Mouse (Mus musculus): ENCODE data around the gene Rsph3b. TPM values are rescaled to one million over a fixed set of nuclear protein-coding genes. Genes with fewer than 3 reads are reported as not detected.

The Rsph3b gene
- total and polyA plus RNA-seq, 3 experiments = 6.8 to 14.7 TPM; not detected in 1

DNA sequence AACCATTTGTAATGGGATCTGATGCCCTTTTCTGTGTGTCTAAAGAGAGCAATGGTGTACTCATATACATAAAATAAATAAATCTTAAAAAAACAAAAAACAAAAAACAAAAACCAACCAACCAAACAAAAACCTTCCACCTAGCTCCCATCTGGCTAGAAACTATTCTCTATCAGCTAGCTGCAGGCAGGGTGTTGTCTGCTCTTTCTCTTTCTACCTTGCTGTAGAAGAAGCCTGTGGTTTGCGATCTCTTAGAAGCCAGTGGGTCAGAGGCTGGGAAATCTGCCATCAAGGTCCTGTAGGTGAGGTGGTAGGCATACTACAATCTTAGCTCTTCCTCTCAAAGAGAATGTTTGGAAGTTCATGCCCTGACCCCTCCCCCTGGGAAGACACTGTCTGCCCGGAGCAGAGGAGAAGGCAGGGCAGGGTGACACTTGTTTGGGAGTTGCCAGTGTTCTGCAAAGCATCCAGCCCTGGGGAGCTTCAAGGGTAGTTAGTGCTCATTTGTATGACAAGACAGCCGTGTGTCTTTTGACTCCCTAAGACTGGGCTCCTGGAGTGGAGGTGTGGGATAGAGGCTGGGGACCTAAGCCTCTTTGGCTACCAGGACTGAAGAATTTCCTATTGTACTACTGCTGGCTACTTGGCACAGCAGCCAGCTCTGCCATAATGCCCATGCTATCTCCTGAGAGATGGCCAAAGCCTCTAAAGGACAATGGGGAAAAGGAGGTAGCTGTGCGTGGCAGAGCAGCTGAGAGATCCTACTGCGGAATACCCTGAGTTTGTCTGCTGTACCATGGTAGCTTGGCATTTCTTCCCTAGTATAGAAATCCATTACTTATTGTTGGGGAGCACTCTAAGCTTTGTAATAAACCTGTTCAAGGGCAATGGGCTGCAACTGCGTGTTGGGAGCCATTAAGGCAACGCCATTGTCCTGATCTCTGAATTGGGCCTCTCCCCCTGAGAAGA, 56.2 kb downstream of the Rsph3b start:
- H3K36me3 ChIP-seq (ENCODE audit: control insufficient read depth in 1 of 2, insufficient read depth in 2 of 2, low read length in 2 of 2) = peaks cover 0 to 12% of the 10 kb centered on the region in 2 experiments; a peak in 2 of 4 replicates
- H3K27me3 ChIP-seq (ENCODE audit: control insufficient read depth in 1 of 2, insufficient read depth in 2 of 2, low read length in 2 of 2) = no peaks in the 10 kb centered on the region
- H3K4me3 ChIP-seq (ENCODE audit: control insufficient read depth in 1 of 2, insufficient read depth in 1 of 2, low read depth in 2 of 2, low read length in 2 of 2) = no peak overlapping the region; a peak in 2 of 4 replicates
- H3K9ac ChIP-seq (ENCODE audit: control insufficient read depth, low read depth, low read length, poor library complexity, severe bottlenecking) = peak overlapping the region; percentile 18
- H3K27ac ChIP-seq (ENCODE audit: control insufficient read depth, low read depth, low read length) = peak overlapping the region; percentile 90
- peaks cover 0 to 7% of the 10 kb centered on the region in 2 experiments; a peak in 2 of 4 replicates for H3K4me1 ChIP-seq (ENCODE audit: control insufficient read depth in 1 of 2, insufficient read depth in 2 of 2, low read length in 2 of 2)
- H3K9me3 ChIP-seq (replicated peaks; ENCODE audit: insufficient read depth, low read length) = no peaks in the 10 kb centered on the region
- peak; percentile 87 for TF ChIP-seq TCF12 (IDR thresholded peaks at IDR 0.05; ENCODE audit: low read depth, low read length)
- TF ChIP-seq CHD1 (IDR thresholded peaks at IDR 0.05; ENCODE audit: low read depth, low read length) = no peak
- no peak for TF ChIP-seq UBTF (IDR thresholded peaks at IDR 0.05; ENCODE audit: borderline replicate concordance, insufficient read depth, low read depth, low read length)
- TF ChIP-seq E2F4 (IDR thresholded peaks at IDR 0.05; ENCODE audit: borderline replicate concordance, low read depth, low read length) = no peak
- peak; percentile 48; the same call in 1 of the 2 replicates for TF ChIP-seq ETS1 (IDR thresholded peaks at IDR 0.05; ENCODE audit: low read depth, low read length)
- no peak for TF ChIP-seq SMC3 (IDR thresholded peaks at IDR 0.05; ENCODE audit: low read depth, low read length)
- TF ChIP-seq MXI1 (IDR thresholded peaks at IDR 0.05; ENCODE audit: low read depth, low read length) = no peak
- TF ChIP-seq RAD21 (IDR thresholded peaks at IDR 0.05; ENCODE audit: low read depth, low read length) = no peak
- TF ChIP-seq USF1 (IDR thresholded peaks at IDR 0.05; ENCODE audit: low read depth, low read length) = no peak
- no peak for TF ChIP-seq MYB (IDR thresholded peaks at IDR 0.05; ENCODE audit: low read depth, low read length)
- no peak for TF ChIP-seq CTCF (IDR thresholded peaks at IDR 0.05 in 2 of 3, conservative IDR thresholded peaks at IDR 0.05 in 1 of 3; ENCODE audit: control insufficient read depth in 1 of 3, insufficient read depth in 1 of 3, low read depth in 2 of 3, low read length in 3 of 3, poor library complexity in 1 of 3, severe bottlenecking in 1 of 3)
- TF ChIP-seq MAZ (IDR thresholded peaks at IDR 0.05; ENCODE audit: low read depth, low read length) = no peak
- no peak for TF ChIP-seq MAX (IDR thresholded peaks at IDR 0.05; ENCODE audit: low read length)
- TF ChIP-seq TBP (IDR thresholded peaks at IDR 0.05; ENCODE audit: low read depth, low read length) = no peak
- TF ChIP-seq MAFK (IDR thresholded peaks at IDR 0.05; ENCODE audit: borderline replicate concordance, low read depth, low read length) = no peak
- no peak for TF ChIP-seq NRF1 (IDR thresholded peaks at IDR 0.05; ENCODE audit: insufficient read depth, low read depth, low read length, poor library complexity, severe bottlenecking)
- TF ChIP-seq POLR2AphosphoS5 (IDR thresholded peaks at IDR 0.05; ENCODE audit: borderline replicate concordance, low read depth, low read length) = no peak
- no peak for TF ChIP-seq POLR2A (IDR thresholded peaks at IDR 0.05; ENCODE audit: control insufficient read depth in 1 of 2, insufficient read depth in 1 of 2, low read depth in 1 of 2, low read length in 2 of 2, poor library complexity in 1 of 2)
- no peak for TF ChIP-seq HCFC1 (IDR thresholded peaks at IDR 0.05; ENCODE audit: low read depth, low read length)
- no peak for TF ChIP-seq ZKSCAN1 (IDR thresholded peaks at IDR 0.05; ENCODE audit: low read depth, low read length)
- TF ChIP-seq USF2 (IDR thresholded peaks at IDR 0.05; ENCODE audit: borderline replicate concordance in 1 of 2, insufficient read depth in 1 of 2, low read depth in 1 of 2, low read length in 2 of 2) = no peak
- TF ChIP-seq NELFE (IDR thresholded peaks at IDR 0.05; ENCODE audit: low read depth, low read length) = no peak
- peak; percentile 65; the same call in 1 of the 2 replicates for TF ChIP-seq RCOR1 (IDR thresholded peaks at IDR 0.05; ENCODE audit: low read depth, low read length)
- TF ChIP-seq JUND (IDR thresholded peaks at IDR 0.05; ENCODE audit: low read depth, low read length) = no peak
- no peak for TF ChIP-seq POLR2AphosphoS2 (IDR thresholded peaks at IDR 0.05; ENCODE audit: low read length)
- no peak for TF ChIP-seq MEF2A (IDR thresholded peaks at IDR 0.05; ENCODE audit: extremely low read depth, insufficient replicate concordance, low read depth, low read length, poor library complexity, severe bottlenecking)
- TF ChIP-seq EP300 (IDR thresholded peaks at IDR 0.05; ENCODE audit: low read depth in 1 of 2, low read length in 2 of 2) = peak; percentile 76 to 84
- TF ChIP-seq TAL1 (IDR thresholded peaks at IDR 0.05; ENCODE audit: low read length) = peak; percentile 79
- TF ChIP-seq KAT2A (conservative IDR thresholded peaks at IDR 0.05; ENCODE audit: low read depth, low read length) = no peak
- TF ChIP-seq ELF1 (IDR thresholded peaks at IDR 0.05; ENCODE audit: low read depth, low read length) = no peak
- TF ChIP-seq BHLHE40 (IDR thresholded peaks at IDR 0.05; ENCODE audit: borderline replicate concordance, low read depth, low read length) = no peak
- TF ChIP-seq GATA1 (IDR thresholded peaks at IDR 0.05; ENCODE audit: low read depth, low read length) = peak; percentile 59
- TF ChIP-seq ZMIZ1 (IDR thresholded peaks at IDR 0.05; ENCODE audit: low read depth, low read length) = no peak
- TF ChIP-seq GABPA (IDR thresholded peaks at IDR 0.05; ENCODE audit: low read depth, low read length) = no peak
- no peaks in the 10 kb centered on the region for H3K79me2 ChIP-seq (ENCODE audit: control insufficient read depth, insufficient read depth, low read length, poor library complexity)
- DNase-seq (ENCODE audit: low read depth, low spot score) = peak; percentile 79
